In the genomic region with DNA sequence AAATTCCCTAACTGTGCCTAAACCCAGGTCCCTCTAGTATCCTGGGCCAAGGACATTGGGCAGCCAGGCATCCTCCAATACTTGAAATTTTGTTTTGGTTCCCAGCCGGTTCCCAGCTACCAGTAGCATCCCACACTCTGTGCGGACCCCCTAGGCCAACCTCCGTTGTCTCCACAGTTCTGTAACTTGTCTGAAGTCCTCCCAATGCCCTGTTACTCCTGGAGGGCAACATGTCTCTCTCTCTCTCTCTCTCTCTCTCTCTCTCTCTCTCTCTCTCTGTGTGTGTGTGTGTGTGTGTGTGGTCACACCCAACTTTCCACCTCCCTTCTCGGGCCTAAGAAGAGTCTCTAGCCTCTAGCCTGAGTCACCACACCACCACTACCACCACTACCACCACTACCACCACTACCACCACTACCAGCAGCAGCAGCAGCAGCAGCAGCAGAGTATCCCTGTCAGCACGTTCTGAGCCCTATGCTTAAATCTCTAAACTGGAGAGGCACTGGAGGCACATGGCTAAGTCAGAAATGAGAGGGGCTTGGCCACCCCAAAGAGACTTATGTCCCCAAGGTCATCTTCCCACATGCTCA, we compare ENCODE assay signal across 8 mouse cellular contexts. TPM values are rescaled to one million over a fixed set of nuclear protein-coding genes. Genes with fewer than 3 reads are reported as not detected.
DNase-seq lines count a peak whose midpoint lies in the region; ATAC-seq and TF ChIP-seq lines count a peak whose summit lies in the region.

No protein-coding gene starts in this region.

- H3ac ChIP-seq in myocyte (ENCODE audit: control insufficient read depth, insufficient read length): peak overlapping the region; percentile 52

- TF ChIP-seq CTCF in left cerebral cortex, adult 2 months (IDR thresholded peaks at IDR 0.05): no peak
- no peak for TF ChIP-seq CTCF in hindbrain, postnatal 0 days (IDR thresholded peaks at IDR 0.05; ENCODE audit: low read depth)

- no peaks in the 10 kb centered on the region for H3K9me3 ChIP-seq in embryonic facial prominence, embryonic 11.5 days (replicated peaks; ENCODE audit: control insufficient read depth, low read length)
- no peaks in the 10 kb centered on the region for H3K9me3 ChIP-seq in hindbrain, postnatal 0 days (ENCODE audit: low read length)

- H3K4me2 ChIP-seq in embryonic facial prominence, embryonic 11.5 days (ENCODE audit: low read depth, low read length): peak overlapping the region; percentile 88
- H3K4me2 ChIP-seq in hindbrain, postnatal 0 days (ENCODE audit: low read depth, low read length): peak overlapping the region; percentile 55
- peak overlapping the region; percentile 84 for H3K4me2 ChIP-seq in myocyte (ENCODE audit: low read depth)

- H3K36me3 ChIP-seq in embryonic facial prominence, embryonic 11.5 days (replicated peaks; ENCODE audit: control insufficient read depth, insufficient read depth, low read depth, low read length): no peaks in the 10 kb centered on the region
- no peaks in the 10 kb centered on the region for H3K36me3 ChIP-seq in hindbrain, postnatal 0 days (ENCODE audit: insufficient read depth, low read length)
- H3K36me3 ChIP-seq in myocyte (ENCODE audit: control insufficient read depth, insufficient read depth): no peaks in the 10 kb centered on the region

- peaks cover 40% of the 10 kb centered on the region for H3K79me2 ChIP-seq in myocyte (ENCODE audit: control insufficient read depth, insufficient read depth)

- 4% methylated on average over 5 of the region's 5 CpGs for WGBS in embryonic facial prominence, embryonic 11.5 days
- 19% methylated on average over 5 of the region's 5 CpGs for WGBS in hindbrain, postnatal 0 days

- H3K4me1 ChIP-seq in embryonic facial prominence, embryonic 11.5 days (ENCODE audit: control insufficient read depth, insufficient read depth, low read length): peaks cover 2% of the 10 kb centered on the region
- 0 out of 2 replicates have a peak, but pooled peaks cover 8% of the 10 kb centered on the region for H3K4me1 ChIP-seq in hindbrain, postnatal 0 days (ENCODE audit: insufficient read depth, low read length)

- H3K27me3 ChIP-seq in embryonic facial prominence, embryonic 11.5 days (ENCODE audit: control insufficient read depth, insufficient read depth, low read length): no peaks in the 10 kb centered on the region
- no peaks in the 10 kb centered on the region for H3K27me3 ChIP-seq in hindbrain, postnatal 0 days (ENCODE audit: insufficient read depth, low read length)
- no peaks in the 10 kb centered on the region for H3K27me3 ChIP-seq in myocyte (ENCODE audit: control insufficient read depth, insufficient read depth, insufficient read length)

- DNase-seq in left cerebral cortex, adult 2 months (ENCODE audit: extremely low spot score in 1 of 2, low spot score in 2 of 2): no peak
- no peak for DNase-seq in left cerebral cortex, postnatal 4 days
- no peak for DNase-seq in embryonic facial prominence, embryonic 11.5 days (ENCODE audit: low spot score)
- no peak for DNase-seq in hindbrain, postnatal 0 days (ENCODE audit: low spot score)
- DNase-seq in urinary bladder, postnatal 10 days (ENCODE audit: low spot score): no peak
- DNase-seq in right cerebral cortex, postnatal 14 days: no peak
- DNase-seq in natural killer cell, adult 2 months (ENCODE audit: low spot score in 2 of 2): no peak

- H3K9ac ChIP-seq in embryonic facial prominence, embryonic 11.5 days (replicated peaks; ENCODE audit: low read length): peak overlapping the region; percentile 76
- peak overlapping the region; percentile 46 for H3K9ac ChIP-seq in hindbrain, postnatal 0 days (replicated peaks; ENCODE audit: low read length)

- ATAC-seq in embryonic facial prominence, embryonic 11.5 days (replicated peaks; ENCODE audit: insufficient number of reproducible peaks, low FRiP score, low TSS enrichment, low read depth): 0 out of 2 replicates have a peak, but pooled peaks have one; percentile 0
- ATAC-seq in hindbrain, postnatal 0 days: peak; percentile 3; the same call in 1 of the 2 replicates

- intact Hi-C loops in left cerebral cortex, adult 2 months (cut with DNase I): no loop called here
- intact Hi-C loops in left cerebral cortex, postnatal 4 days (cut with DNase I): no loop called here

- peak overlapping the region; percentile 45 for H3K4me3 ChIP-seq in left cerebral cortex, adult 2 months
- peak overlapping the region; percentile 50 for H3K4me3 ChIP-seq in embryonic facial prominence, embryonic 11.5 days (ENCODE audit: low read depth, low read length)
- H3K4me3 ChIP-seq in hindbrain, postnatal 0 days (ENCODE audit: low read length): peak overlapping the region; percentile 28
- peak overlapping the region; percentile 88 for H3K4me3 ChIP-seq in myocyte

- peak; percentile 74 for TF ChIP-seq POLR2A in myocyte (IDR thresholded peaks at IDR 0.05; ENCODE audit: insufficient read length, low read depth)

- H3K27ac ChIP-seq in left cerebral cortex, adult 2 months: peak overlapping the region; percentile 89
- peak overlapping the region; percentile 99 for H3K27ac ChIP-seq in embryonic facial prominence, embryonic 11.5 days (replicated peaks; ENCODE audit: low read depth, low read length)
- H3K27ac ChIP-seq in hindbrain, postnatal 0 days: peak overlapping the region; percentile 89

TF ChIP-seq in myocyte, 11 proteins besides CTCF, POLR2A, EP300 and RAD21:
- no peak for TF ChIP-seq MYOD1 (IDR thresholded peaks at IDR 0.05; ENCODE audit: control insufficient read depth in 1 of 3, insufficient read length in 2 of 3, low read depth in 2 of 3)
- TF ChIP-seq POLR2AphosphoS2 (IDR thresholded peaks at IDR 0.05; ENCODE audit: insufficient read length, low read depth): peak; percentile 75

RNA-seq across cellular contexts. Expression of a gene that starts 1.1 kb away (rescaled TPM):
- total RNA-seq in left cerebral cortex, adult 2 months (2021): 10 to 100 TPM; 87.0 to 97.5 TPM
- total RNA-seq in left cerebral cortex, postnatal 4 days (2021): 10 to 100 TPM; 12.3 to 15.2 TPM
- polyA plus RNA-seq in embryonic facial prominence, embryonic 11.5 days (2014; fragmentation: Nextera tagmentation; extraction: Ambion mirVana): 17.7 and 18.3 TPM in 2 replicates
- 40.0 and 73.6 TPM in 2 replicates for total RNA-seq in hindbrain, postnatal 0 days (2014; rRNA removed)
- 20.8 and 21.1 TPM in 2 replicates for polyA plus RNA-seq in hindbrain, postnatal 0 days (2015; fragmentation: Nextera tagmentation; extraction: Ambion mirVana)
- polyA plus RNA-seq in myocyte (2012; fragmentation: generic; extraction: Trizol): 29.7 TPM

RNA-seq across cellular contexts. Expression of a gene that starts 11.2 kb away (rescaled TPM):
- total RNA-seq in left cerebral cortex, adult 2 months (2021): 10 to 100 TPM; 19.9 to 22.2 TPM
- total RNA-seq in left cerebral cortex, postnatal 4 days (2021): 10 to 100 TPM; 24.9 to 26.4 TPM
- 17.5 and 19.5 TPM in 2 replicates for polyA plus RNA-seq in embryonic facial prominence, embryonic 11.5 days (2014; fragmentation: Nextera tagmentation; extraction: Ambion mirVana)
- 26.7 and 31.0 TPM in 2 replicates for total RNA-seq in hindbrain, postnatal 0 days (2014; rRNA removed)
- polyA plus RNA-seq in hindbrain, postnatal 0 days (2015; fragmentation: Nextera tagmentation; extraction: Ambion mirVana): 12.0 and 14.8 TPM in 2 replicates
- 38.3 TPM for polyA plus RNA-seq in myocyte (2012; fragmentation: generic; extraction: Trizol)

RNA-seq across cellular contexts. Expression of a gene that starts 15.0 kb away (rescaled TPM):
- 10 to 100 TPM; 42.4 to 42.5 TPM for total RNA-seq in left cerebral cortex, adult 2 months (2021)
- 10 to 100 TPM; 60.3 to 68.7 TPM for total RNA-seq in left cerebral cortex, postnatal 4 days (2021)
- 146 and 156 TPM in 2 replicates for polyA plus RNA-seq in embryonic facial prominence, embryonic 11.5 days (2014; fragmentation: Nextera tagmentation; extraction: Ambion mirVana)
- 182 and 209 TPM in 2 replicates for total RNA-seq in hindbrain, postnatal 0 days (2014; rRNA removed)
- polyA plus RNA-seq in hindbrain, postnatal 0 days (2015; fragmentation: Nextera tagmentation; extraction: Ambion mirVana): 99.6 and 101 TPM in 2 replicates
- polyA plus RNA-seq in myocyte (2012; fragmentation: generic; extraction: Trizol): 79.6 TPM

RNA-seq across cellular contexts. Expression of a gene that starts 19.8 kb away (rescaled TPM):
- 10 to 100 TPM; 26.0 to 26.6 TPM for total RNA-seq in left cerebral cortex, adult 2 months (2021)
- total RNA-seq in left cerebral cortex, postnatal 4 days (2021): 10 to 100 TPM; 20.1 to 24.3 TPM
- 10.7 and 11.1 TPM in 2 replicates for polyA plus RNA-seq in embryonic facial prominence, embryonic 11.5 days (2014; fragmentation: Nextera tagmentation; extraction: Ambion mirVana)
- 8.5 and 13.8 TPM in 2 replicates for total RNA-seq in hindbrain, postnatal 0 days (2014; rRNA removed)
- 19.9 and 20.0 TPM in 2 replicates for polyA plus RNA-seq in hindbrain, postnatal 0 days (2015; fragmentation: Nextera tagmentation; extraction: Ambion mirVana)
- polyA plus RNA-seq in myocyte (2012; fragmentation: generic; extraction: Trizol): 12.3 TPM

RNA-seq across cellular contexts. Expression of a gene that starts 19.8 kb away (rescaled TPM):
- 10 to 100 TPM; 30.9 to 35.6 TPM for total RNA-seq in left cerebral cortex, adult 2 months (2021)
- 10 to 100 TPM; 13.3 to 16.9 TPM for total RNA-seq in left cerebral cortex, postnatal 4 days (2021)
- 0.97 and 1.4 TPM in 2 replicates for polyA plus RNA-seq in embryonic facial prominence, embryonic 11.5 days (2014; fragmentation: Nextera tagmentation; extraction: Ambion mirVana)
- 12.7 and 17.8 TPM in 2 replicates for total RNA-seq in hindbrain, postnatal 0 days (2014; rRNA removed)
- 10.2 and 11.4 TPM in 2 replicates for polyA plus RNA-seq in hindbrain, postnatal 0 days (2015; fragmentation: Nextera tagmentation; extraction: Ambion mirVana)
- polyA plus RNA-seq in myocyte (2012; fragmentation: generic; extraction: Trizol): 1.9 TPM

Comparison
In these comparisons a context has a peak if more than half of its experiments do, and no peak if none do; other contexts are left out.
1. H3K4me3 ChIP-seq: peak in every context shown above with its lines; median percentile 88 in myocyte; 50 in embryonic facial prominence, embryonic 11.5 days; 45 in left cerebral cortex, adult 2 months; 28 in hindbrain, postnatal 0 days.